Mouse (Mus musculus) heart, adult 8-10 months (tissue): ENCODE results near the gene Txk. TPM values are rescaled to one million over a fixed set of nuclear protein-coding genes. Genes with fewer than 3 reads are reported as not detected.

Experiments
- DNase-seq: peaks from one replicate; pipeline ENCODE4 v3.0.0; 2022; ENCODE audit warnings: low spot score
- total RNA-seq, 4 experiments: library from RNA; stranded (reverse); gene quantifications; 2 replicates each; pipeline ENCODE4 v1.2.4; 2022

Gene Txk
- total RNA-seq: under 1 TPM in 2 of 4 experiments, not detected in 2; 0.06 to 0.08 TPM

GRCm38 (mm10) chr5:72752585-72752984 lies at the start of gene Txk:
Gene Txk, minus strand, starts transcription at chr5:72752777.
- DNase-seq: no peak

- DNase-seq: no peak
Measured at GRCm38 (mm10) chr5:72798563-72798962, 46.0 kb upstream of the Txk start.

GRCm38 (mm10) chr5:72796186-72796613 lies 43.6 kb upstream of the Txk start:
- peak; percentile 46 for DNase-seq

- no peak for DNase-seq
Measured at GRCm38 (mm10) chr5:72793309-72793850, 40.8 kb upstream of the Txk start.

- DNase-seq: no peak
Measured at GRCm38 (mm10) chr5:72791789-72792188, 39.2 kb upstream of the Txk start.

GRCm38 (mm10) chr5:72791386-72791785 lies 38.8 kb upstream of the Txk start:
- no peak for DNase-seq

GRCm38 (mm10) chr5:72785451-72785850 lies 32.9 kb upstream of the Txk start:
- no peak for DNase-seq

GRCm38 (mm10) chr5:72784719-72785118 lies 32.1 kb upstream of the Txk start:
- no peak for DNase-seq

GRCm38 (mm10) chr5:72783957-72784356 lies 31.4 kb upstream of the Txk start:
- no peak for DNase-seq

GRCm38 (mm10) chr5:72783123-72783522 lies 30.5 kb upstream of the Txk start:
- no peak for DNase-seq

GRCm38 (mm10) chr5:72781776-72782175 lies 29.2 kb upstream of the Txk start:
- no peak for DNase-seq

- no peak for DNase-seq
Measured at GRCm38 (mm10) chr5:72776595-72776994, 24.0 kb upstream of the Txk start.

- no peak for DNase-seq
Measured at GRCm38 (mm10) chr5:72776127-72776526, 23.6 kb upstream of the Txk start.

- DNase-seq: no peak
Measured at GRCm38 (mm10) chr5:72769841-72770240, 17.3 kb upstream of the Txk start.

- DNase-seq: no peak
Measured at GRCm38 (mm10) chr5:72763546-72763945, 11.0 kb upstream of the Txk start.

- no peak for DNase-seq
Measured at GRCm38 (mm10) chr5:72763025-72763424, 10.4 kb upstream of the Txk start.

- no peak for DNase-seq
Measured at GRCm38 (mm10) chr5:72761758-72762157, 9.2 kb upstream of the Txk start.

GRCm38 (mm10) chr5:72761237-72761636 lies 8.7 kb upstream of the Txk start:
- DNase-seq: no peak

- DNase-seq: no peak
Measured at GRCm38 (mm10) chr5:72758925-72759924, 6.6 kb upstream of the Txk start.

GRCm38 (mm10) chr5:72757155-72757773 lies 4.7 kb upstream of the Txk start:
- no peak for DNase-seq

- DNase-seq: no peak
Measured at GRCm38 (mm10) chr5:72755941-72756340, 3.4 kb upstream of the Txk start.

- DNase-seq: no peak
Measured at GRCm38 (mm10) chr5:72755035-72755434, 2.5 kb upstream of the Txk start.
